Mouse (Mus musculus) forebrain, embryonic 14.5 days (tissue): ENCODE data around the gene Ppp6r2. TPM values are rescaled to one million over a fixed set of nuclear protein-coding genes. Genes with fewer than 3 reads are reported as not detected.

Experiments used
- ATAC-seq: fragments of 200-750 bp; cut with Nextera tagmentation; 2 replicates; pipeline ENCODE4 v1.8.0; 2017; ENCODE audit warnings: mild to moderate bottlenecking, moderate library complexity
- DNase-seq: peaks from one replicate; pipeline ENCODE4 v3.0.0-alpha.2; 2015; ENCODE audit warnings: low spot score
- H3K27ac ChIP-seq: fragments of 300-500 bp; sonication (generic); 2 replicates; pipeline ENCODE4 v1.5.1; 2014; ENCODE audit warnings: low read depth, mild to moderate bottlenecking, control low read depth, low read length, moderate library complexity
- H3K27me3 ChIP-seq: fragments of 300-500 bp; sonication (generic); replicated peaks from 2 replicates; pipeline ENCODE4 v1.6.1; 2014; ENCODE audit warnings: low read length, control low read depth, mixed read lengths; ENCODE audit not compliant: control insufficient read depth, insufficient read depth
- H3K36me3 ChIP-seq: fragments of 300-500 bp; sonication (generic); 2 replicates; pipeline ENCODE4 v1.6.1; 2014; ENCODE audit warnings: low read length, control low read depth; ENCODE audit not compliant: control insufficient read depth, insufficient read depth
- H3K4me1 ChIP-seq: fragments of 300-500 bp; sonication (generic); 2 replicates; pipeline ENCODE4 v1.6.1; 2014; ENCODE audit warnings: antibody characterized with exemption, low read length, control low read depth; ENCODE audit not compliant: control insufficient read depth, insufficient read depth
- H3K4me2 ChIP-seq: fragments of 300-500 bp; sonication (generic); 2 replicates; pipeline ENCODE4 v1.6.1; 2014; ENCODE audit warnings: mild to moderate bottlenecking, control low read depth, low read length
- H3K4me3 ChIP-seq: fragments of 300-500 bp; sonication (generic); 2 replicates; pipeline ENCODE4 v1.5.1; 2014; ENCODE audit warnings: low read depth, low read length, control low read depth
- H3K9ac ChIP-seq: fragments of 300-500 bp; sonication (generic); 2 replicates; pipeline ENCODE4 v1.6.1; 2014; ENCODE audit warnings: mild to moderate bottlenecking, low read length, control low read depth, moderate library complexity
- H3K9me3 ChIP-seq: fragments of 300-500 bp; sonication (generic); replicated peaks from 2 replicates; pipeline ENCODE4 v1.6.1; 2016; ENCODE audit warnings: low read length, control low read depth, mixed read lengths; ENCODE audit not compliant: control insufficient read depth
- WGBS: fragments of 180-500 bp; shearing (Covaris S2); extraction: QIAGEN DNeasy Blood & Tissue Kit; methylation state at CpG from one replicate; pipeline ENCODE4 v1.1.7; 2014; 5-methylcytosine and 5-hydroxymethylcytosine counted together
- polyA plus RNA-seq: library from polyadenylated mRNA; unstranded; fragments of >200 nt; fragmentation: Nextera tagmentation; extraction: Ambion mirVana; gene quantifications from 2 replicates; pipeline ENCODE4 v1.2.1, GENCODE M21; 2014

Ppp6r2 gene
- polyA plus RNA-seq, 1 experiment from 2014 or later, result 69.4 TPM

DNA sequence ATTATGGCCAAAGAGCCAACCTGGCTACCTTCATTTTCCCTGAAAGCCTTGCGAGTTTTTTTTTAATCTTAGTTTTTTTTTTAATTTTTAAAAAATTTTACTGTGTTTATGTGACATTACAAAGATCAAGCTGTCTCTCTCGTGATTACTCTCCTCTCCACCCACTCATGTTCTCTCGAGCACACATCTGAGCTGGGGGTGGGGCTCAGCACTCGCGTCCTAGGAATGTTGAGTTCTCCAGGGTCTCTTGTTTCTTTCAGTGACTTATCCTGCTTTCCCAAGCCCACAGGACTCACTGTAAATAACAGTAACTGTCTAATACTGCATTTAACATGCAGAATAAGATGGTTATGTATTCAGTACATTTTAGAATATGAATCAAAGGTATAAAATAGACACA lies 53.1 kb downstream of the Ppp6r2 start:
- no peak overlapping the region for H3K9ac ChIP-seq
- 87% methylated on average over 5 of the region's 5 CpGs for WGBS
- no peaks in the 10 kb centered on the region for H3K9me3 ChIP-seq
- ATAC-seq, result no peak
- no peaks in the 10 kb centered on the region for H3K27me3 ChIP-seq
- DNase-seq, result no peak
- H3K4me3 ChIP-seq, result no peak overlapping the region
- no peak overlapping the region for H3K4me2 ChIP-seq
- no peaks in the 10 kb centered on the region for H3K4me1 ChIP-seq
- peaks cover 72% of the 10 kb centered on the region for H3K36me3 ChIP-seq
- no peak overlapping the region for H3K27ac ChIP-seq

DNA sequence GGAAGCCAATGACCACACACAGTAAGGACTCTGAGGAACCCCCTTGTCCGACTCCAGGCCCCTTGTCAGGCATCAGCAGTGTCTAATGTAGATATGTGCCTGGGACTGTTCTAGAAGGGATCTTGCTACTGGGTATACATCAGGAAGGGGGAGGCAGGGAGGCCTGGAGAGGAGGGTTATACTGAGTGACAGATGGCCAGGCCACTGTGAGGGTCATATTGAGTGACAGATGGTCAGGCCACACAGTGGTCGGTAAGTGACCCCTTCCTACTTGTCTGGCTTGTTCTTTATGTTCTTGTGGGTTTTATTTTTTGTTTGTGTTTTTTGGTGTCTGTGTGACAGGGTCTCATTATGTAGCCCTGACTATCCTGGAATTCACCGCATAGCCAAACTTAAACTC lies 64.1 kb downstream of the Ppp6r2 start:
- Histone ChIP-seq H3K4me1 (no peaks in the 10 kb centered on the region), H3K9me3 (no peaks in the 10 kb centered on the region), H3K27me3 (no peaks in the 10 kb centered on the region), H3K36me3 (peaks cover 83% of the 10 kb centered on the region), H3K4me2 (no peak overlapping the region), H3K9ac (no peak overlapping the region), H3K27ac (no peak overlapping the region), H3K4me3 (no peak overlapping the region)
- DNase-seq (no peak), ATAC-seq (no peak)
- 85% methylated on average over 3 of the region's 3 CpGs for WGBS

DNA sequence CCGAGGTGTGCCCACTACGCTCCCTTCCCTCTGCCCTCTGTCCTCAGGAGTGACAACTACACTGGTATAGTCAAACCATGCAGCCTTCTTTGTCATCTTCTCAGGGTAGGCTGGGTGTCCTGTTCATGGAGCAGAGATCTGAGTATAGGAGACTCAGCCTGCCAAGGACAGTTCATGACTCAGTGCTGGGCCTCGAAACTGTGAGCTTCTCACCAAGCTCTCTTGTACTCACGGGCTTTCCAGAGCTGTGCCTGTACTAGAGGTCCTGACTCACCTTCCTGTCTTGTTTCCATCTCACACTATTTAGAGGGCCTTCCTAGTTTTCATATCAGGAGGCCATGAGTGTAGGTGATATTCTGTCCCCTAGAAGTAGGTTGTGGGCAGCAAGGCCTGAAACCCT lies 66.0 kb downstream of the Ppp6r2 start:
- Histone ChIP-seq H3K9me3 (no peaks in the 10 kb centered on the region), H3K4me3 (no peak overlapping the region), H3K27me3 (no peaks in the 10 kb centered on the region), H3K4me2 (no peak overlapping the region), H3K4me1 (no peaks in the 10 kb centered on the region), H3K9ac (no peak overlapping the region), H3K27ac (no peak overlapping the region), H3K36me3 (peaks cover 93% of the 10 kb centered on the region)
- ATAC-seq, result no peak
- 96% methylated on average over 4 of the region's 4 CpGs for WGBS
- DNase-seq, result no peak

DNA sequence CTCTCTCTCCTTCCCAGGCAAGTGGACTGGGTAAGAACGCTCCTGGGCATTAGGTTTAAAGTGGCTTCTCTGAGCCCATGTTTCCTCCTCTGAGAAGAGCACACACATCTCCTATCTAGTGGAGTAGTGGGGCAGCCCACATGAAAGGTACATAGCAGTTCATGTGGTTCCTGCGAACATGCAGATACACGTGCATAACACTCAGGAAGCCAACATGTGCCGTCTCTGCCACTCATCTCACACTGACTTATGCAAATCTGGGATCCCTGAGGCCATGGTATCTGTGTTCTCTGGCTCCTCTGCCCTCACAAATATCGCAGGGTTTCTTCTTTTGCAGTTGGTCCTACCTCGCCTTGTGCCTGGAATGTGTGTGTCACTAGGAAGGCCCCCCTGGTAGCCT lies 71.2 kb downstream of the Ppp6r2 start:
- Histone ChIP-seq H3K4me3 (no peak overlapping the region), H3K27me3 (no peaks in the 10 kb centered on the region), H3K9me3 (no peaks in the 10 kb centered on the region), H3K4me1 (no peaks in the 10 kb centered on the region), H3K4me2 (no peak overlapping the region), H3K36me3 (peaks cover 99% of the 10 kb centered on the region), H3K9ac (no peak overlapping the region), H3K27ac (no peak overlapping the region)
- ATAC-seq, result no peak
- DNase-seq, result no peak
- WGBS, result 82% methylated on average over 6 of the region's 6 CpGs

DNA sequence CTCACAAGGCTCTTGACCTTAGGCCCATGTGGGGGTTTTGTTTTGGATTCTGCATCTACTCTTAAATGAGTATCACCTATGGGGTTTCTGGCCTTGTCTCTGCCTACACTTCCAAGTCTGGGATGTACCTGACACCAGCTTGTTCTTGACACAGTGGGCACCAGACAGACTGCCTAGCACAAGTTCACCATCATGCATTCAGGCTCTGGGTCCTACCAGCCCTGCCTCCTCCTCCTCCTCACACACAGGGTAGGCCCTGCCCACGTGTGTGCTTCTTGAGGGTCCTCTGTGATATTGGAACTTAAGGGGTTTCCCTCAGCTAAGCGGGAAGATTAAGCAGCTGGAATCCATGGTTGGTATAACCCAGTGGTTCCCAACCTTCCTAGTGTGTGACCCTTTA lies 72.7 kb downstream of the Ppp6r2 start:
- DNase-seq (no peak), ATAC-seq (no peak)
- H3K4me2 ChIP-seq, result no peak overlapping the region
- no peak overlapping the region for H3K27ac ChIP-seq
- no peak overlapping the region for H3K9ac ChIP-seq
- peaks cover 99% of the 10 kb centered on the region for H3K36me3 ChIP-seq
- H3K4me3 ChIP-seq, result no peak overlapping the region
- H3K9me3 ChIP-seq, result no peaks in the 10 kb centered on the region
- no peaks in the 10 kb centered on the region for H3K4me1 ChIP-seq
- H3K27me3 ChIP-seq, result no peaks in the 10 kb centered on the region
- WGBS, result 82% methylated on average over 2 of the region's 2 CpGs

DNA sequence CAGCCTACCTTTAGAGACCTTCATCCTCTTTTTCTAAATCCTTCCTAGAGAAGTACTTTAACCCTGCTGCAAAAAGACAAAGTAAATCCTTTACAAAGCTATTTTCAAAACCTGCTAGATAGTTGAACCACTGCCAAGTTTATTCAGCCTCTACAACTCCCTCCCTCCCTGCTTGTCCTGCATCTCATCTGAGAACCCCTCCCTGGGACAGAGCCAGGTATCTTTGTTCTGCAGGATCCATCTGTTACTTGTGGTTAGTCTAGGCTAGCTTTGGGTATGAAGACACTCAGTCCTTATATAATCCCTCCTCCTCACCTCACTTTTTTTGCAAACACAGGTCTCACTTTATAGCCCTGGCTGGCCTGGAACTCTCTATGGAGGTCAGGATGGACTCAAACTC lies 73.7 kb downstream of the Ppp6r2 start:
- no peak for ATAC-seq

DNA sequence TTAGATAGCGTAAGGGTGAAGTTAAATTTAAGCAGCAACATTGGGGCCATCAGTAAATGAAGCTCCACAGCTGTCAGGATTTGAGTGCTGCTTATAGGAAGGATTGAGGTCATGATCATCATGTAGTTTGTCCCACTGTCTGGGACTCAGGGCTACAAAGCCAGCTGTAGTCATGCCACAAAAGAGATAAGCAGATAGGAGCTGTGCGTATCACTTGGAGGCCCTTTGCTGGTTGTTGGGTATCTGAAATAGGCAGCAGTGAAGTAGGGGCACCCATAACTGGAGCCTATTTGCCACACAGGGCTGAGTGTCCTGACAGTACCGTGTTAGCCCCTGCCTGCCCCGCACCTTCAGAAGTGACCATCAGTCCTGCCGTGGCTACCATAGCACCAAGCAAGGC lies 74.1 kb downstream of the Ppp6r2 start:
- Histone ChIP-seq H3K4me1 (no peaks in the 10 kb centered on the region), H3K4me3 (no peak overlapping the region), H3K36me3 (peaks cover 99% of the 10 kb centered on the region), H3K9me3 (no peaks in the 10 kb centered on the region), H3K4me2 (no peak overlapping the region), H3K9ac (no peak overlapping the region), H3K27ac (no peak overlapping the region), H3K27me3 (no peaks in the 10 kb centered on the region)
- ATAC-seq, result no peak
- 96% methylated on average over 5 of the region's 5 CpGs for WGBS
- no peak for DNase-seq

More for the DNA sequence above, 73.7 kb downstream of the Ppp6r2 start:
- H3K9me3 ChIP-seq, result no peaks in the 10 kb centered on the region
- H3K4me2 ChIP-seq, result no peak overlapping the region
- no peak overlapping the region for H3K27ac ChIP-seq
- H3K9ac ChIP-seq, result no peak overlapping the region
- H3K4me3 ChIP-seq, result no peak overlapping the region
- H3K36me3 ChIP-seq, result peaks cover 99% of the 10 kb centered on the region
- no peaks in the 10 kb centered on the region for H3K27me3 ChIP-seq
- H3K4me1 ChIP-seq, result no peaks in the 10 kb centered on the region
- DNase-seq, result peak; percentile 41

DNA sequence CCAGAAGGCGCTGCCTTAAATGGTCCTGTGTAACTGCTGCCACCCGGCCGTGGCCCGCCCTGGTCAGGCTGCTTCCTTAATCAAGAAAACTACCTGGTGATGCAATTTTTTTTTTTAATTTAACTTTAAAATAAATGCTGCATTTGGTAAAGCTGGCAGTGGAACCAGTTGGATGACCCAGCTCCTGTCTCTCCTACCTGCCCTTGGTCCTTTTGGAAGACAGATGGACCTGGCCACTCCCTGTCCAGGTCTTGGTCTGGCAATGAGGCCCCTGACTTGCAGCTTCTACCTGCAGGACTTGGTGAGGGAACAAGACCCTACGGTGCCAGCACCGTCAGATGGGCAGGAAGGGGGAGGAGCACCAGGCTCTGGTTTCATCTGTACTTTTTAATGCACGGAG lies 74.8 kb downstream of the Ppp6r2 start:
- WGBS, result 86% methylated on average over 7 of the region's 7 CpGs
- H3K9ac ChIP-seq, result no peak overlapping the region
- no peak overlapping the region for H3K4me3 ChIP-seq
- no peaks in the 10 kb centered on the region for H3K27me3 ChIP-seq
- H3K9me3 ChIP-seq, result no peaks in the 10 kb centered on the region
- no peak for DNase-seq
- ATAC-seq, result no peak
- H3K4me2 ChIP-seq, result no peak overlapping the region
- peaks cover 99% of the 10 kb centered on the region for H3K36me3 ChIP-seq
- no peak overlapping the region for H3K27ac ChIP-seq
- H3K4me1 ChIP-seq, result no peaks in the 10 kb centered on the region

DNA sequence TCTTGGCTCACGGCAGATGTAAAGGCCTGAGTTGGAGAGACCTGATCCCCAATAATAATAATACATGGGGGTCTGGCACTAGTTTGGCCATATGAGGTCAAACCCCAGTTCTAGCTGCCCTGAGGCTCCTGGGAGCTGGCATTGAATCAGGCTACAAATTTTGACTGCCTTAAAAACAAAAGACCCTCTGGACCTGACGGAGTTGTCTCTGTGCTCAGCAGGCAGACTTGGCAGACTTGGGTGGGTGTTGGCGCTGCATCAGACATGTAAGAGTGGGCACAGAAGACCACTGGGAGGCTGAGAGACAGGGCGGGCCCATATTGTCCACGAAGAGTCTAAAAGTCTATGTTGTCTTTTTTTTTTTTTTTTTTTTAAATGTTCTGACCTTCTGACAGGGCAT lies 75.2 kb downstream of the Ppp6r2 start:
- no peak for ATAC-seq
- Histone ChIP-seq H3K9me3 (no peaks in the 10 kb centered on the region), H3K4me3 (no peak overlapping the region), H3K27ac (no peak overlapping the region), H3K36me3 (peaks cover 99% of the 10 kb centered on the region), H3K27me3 (no peaks in the 10 kb centered on the region), H3K4me2 (no peak overlapping the region), H3K9ac (no peak overlapping the region), H3K4me1 (no peaks in the 10 kb centered on the region)
- 77% methylated on average over 5 of the region's 5 CpGs for WGBS
- no peak for DNase-seq
